Mouse (Mus musculus) inflammation-experienced regulatory T-cells (primary cell): ENCODE data around the gene Prss28. TPM values are rescaled to one million over a fixed set of nuclear protein-coding genes. Genes with fewer than 3 reads are reported as not detected.

ENCODE experiments used
- polyA plus RNA-seq, 2 experiments: library from polyadenylated mRNA; unstranded; fragments of 100-300 nt; shearing (Covaris generic); gene quantifications; one replicate each; pipeline ENCODE4 v1.2.1; 2017

The Prss28 gene
- polyA plus RNA-seq: not detected

GRCm38 (mm10) chr17:25308346-25308745 is at the start of gene Prss28:
Prss28 (plus strand) TSS chr17:25308646.

DNA sequence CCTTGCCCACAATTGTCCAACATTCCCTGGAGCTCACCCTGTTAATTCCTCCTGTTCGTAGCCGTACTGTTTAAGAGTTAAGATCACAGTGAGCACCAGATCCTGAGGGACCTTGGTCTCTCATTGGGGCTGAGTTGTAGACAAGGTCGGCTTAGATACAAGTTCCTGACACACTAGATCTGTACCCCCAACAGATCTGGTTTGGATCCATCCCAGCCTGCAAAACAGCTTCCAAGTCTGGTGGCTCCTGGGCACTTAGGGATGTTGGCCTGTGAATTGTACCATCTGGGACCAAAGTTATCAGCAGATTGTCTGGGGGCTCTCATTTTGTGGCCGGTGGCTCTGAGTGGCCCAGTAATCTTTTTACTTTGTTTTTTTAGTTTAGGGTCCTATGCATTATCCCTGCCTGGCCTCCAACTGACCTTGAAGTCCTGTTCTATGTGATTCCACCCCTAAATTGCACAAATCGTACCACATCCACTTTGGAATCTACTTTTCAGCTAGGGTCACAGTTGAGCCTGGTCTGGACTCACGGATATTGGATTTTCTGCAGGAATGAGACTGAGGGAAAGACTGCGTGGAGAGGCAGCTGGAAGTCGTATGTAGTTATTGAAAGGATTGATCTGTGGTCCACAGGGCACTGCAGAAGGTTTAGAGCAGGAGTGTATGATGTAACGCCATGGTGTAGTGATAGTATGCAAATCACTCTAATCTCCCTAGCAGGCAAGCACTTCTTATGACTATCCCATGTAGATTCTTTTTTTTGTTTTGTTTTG is 33.7 kb upstream of the Prss28 start, which contains the start of gene Ube2i:
Ube2i (minus strand) TSS at position 52 of the 776 bp plus-strand sequence.

DNA sequence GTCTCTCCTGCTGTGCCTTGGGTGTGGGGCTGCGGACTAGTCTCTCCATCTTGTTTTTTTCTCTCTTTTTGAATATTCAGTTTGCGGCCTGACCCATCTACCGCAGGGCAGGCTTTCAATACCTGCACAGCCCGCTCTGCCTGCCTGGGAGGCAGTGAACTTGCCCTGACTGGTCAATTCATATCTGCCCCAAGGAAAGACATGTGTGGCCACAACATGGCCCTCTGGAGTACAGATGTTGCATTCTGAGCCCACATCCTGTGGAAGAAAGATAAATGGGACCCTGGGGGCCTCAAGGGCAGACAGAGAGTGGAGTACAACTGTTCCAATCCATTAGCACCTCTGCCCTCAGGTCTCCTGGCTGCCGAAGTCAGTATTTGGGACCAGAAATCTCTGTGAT is 10.4 kb upstream of the Prss28 start, which contains the start of gene Prss34:
Prss34 (plus strand) TSS at position 301 of the 400 bp plus-strand sequence.

GRCm38 (mm10) chr17:25318354-25318753 is 9.9 kb downstream of the Prss28 start, which contains the start of gene Prss29:
Prss29 (plus strand) TSS chr17:25318654.

GRCm38 (mm10) chr17:25345462-25345861 is 37.0 kb downstream of the Prss28 start, which contains the start of gene Tpsab1:
Tpsab1 (minus strand) TSS chr17:25345562.

Other genes with a start within 250 kb of the Prss28 start
- gene Tmem204, start 225.1 kb upstream of the Prss28 start, polyA plus RNA-seq: 1 to 10 TPM; 1.6 to 1.7 TPM
- 10 to 100 TPM; 27.2 to 36.5 TPM for gene Telo2, start 192.7 kb upstream of the Prss28 start, polyA plus RNA-seq
- 1 to 10 TPM in 1 of 2 experiments, not detected in 1; 3.6 TPM for gene Ptx4, start 187.9 kb upstream of the Prss28 start, polyA plus RNA-seq
- 10 to 100 TPM; 32.2 to 36.1 TPM for gene Clcn7, start 175.3 kb upstream of the Prss28 start, polyA plus RNA-seq
- under 1 TPM in 1 of 2 experiments, not detected in 1; 0.47 TPM for gene Ccdc154, start 146.2 kb upstream of the Prss28 start, polyA plus RNA-seq
- gene Gm38655, start 133.2 kb upstream of the Prss28 start, polyA plus RNA-seq: not detected
- 10 to 100 TPM; 27.3 to 34.1 TPM for gene BC003965, start 124.1 kb upstream of the Prss28 start, polyA plus RNA-seq
- gene Unkl, start 120.2 kb upstream of the Prss28 start, polyA plus RNA-seq: 10 to 100 TPM; 40.2 to 46.5 TPM
- 100 to 1,000 TPM in 1 of 2 experiments, 10 to 100 TPM in 1; 92.8 to 106 TPM for gene Gnptg, start 68.5 kb upstream of the Prss28 start, polyA plus RNA-seq
- 10 to 100 TPM; 45.7 to 51.8 TPM for gene Tsr3, start 68.5 kb upstream of the Prss28 start, polyA plus RNA-seq
- 10 to 100 TPM; 18.0 to 45.5 TPM for gene Baiap3, start 52.3 kb upstream of the Prss28 start, polyA plus RNA-seq
- 100 to 1,000 TPM; 561 to 579 TPM for gene Ube2i, start 34.0 kb upstream of the Prss28 start, polyA plus RNA-seq
- gene Prss34, start 10.3 kb upstream of the Prss28 start, polyA plus RNA-seq: 1 to 10 TPM in 1 of 2 experiments, under 1 TPM in 1; 0.13 to 2.9 TPM
- gene Prss29, start 10.0 kb downstream of the Prss28 start, polyA plus RNA-seq: not detected
- 1 to 10 TPM in 1 of 2 experiments, under 1 TPM in 1; 0.33 to 5.1 TPM for gene Tpsab1, start 36.9 kb downstream of the Prss28 start, polyA plus RNA-seq
- not detected for gene Tpsb2, start 57.7 kb downstream of the Prss28 start, polyA plus RNA-seq
- gene Tpsg1, start 60.6 kb downstream of the Prss28 start, polyA plus RNA-seq: not detected
- gene Cacna1h, start 125.1 kb downstream of the Prss28 start, polyA plus RNA-seq: under 1 TPM in 1 of 2 experiments, not detected in 1; 0.12 TPM
- not detected for gene Tekt4, start 146.0 kb downstream of the Prss28 start, polyA plus RNA-seq
- gene Sstr5, start 188.6 kb downstream of the Prss28 start, polyA plus RNA-seq: not detected